Mouse (Mus musculus): Measurements from ENCODE around the gene Tmem147. TPM values are rescaled to one million over a fixed set of nuclear protein-coding genes. Genes with fewer than 3 reads are reported as not detected.
"Not testable (repeated sequence)": the region's sequence is repeated elsewhere in the genome, so short reads cannot be mapped to it uniquely, and the experiment has no call there.

Gene Tmem147
- total and polyA plus RNA-seq, 3 experiments: 40.1 to 67.7 (median 47.5) TPM

DNA sequence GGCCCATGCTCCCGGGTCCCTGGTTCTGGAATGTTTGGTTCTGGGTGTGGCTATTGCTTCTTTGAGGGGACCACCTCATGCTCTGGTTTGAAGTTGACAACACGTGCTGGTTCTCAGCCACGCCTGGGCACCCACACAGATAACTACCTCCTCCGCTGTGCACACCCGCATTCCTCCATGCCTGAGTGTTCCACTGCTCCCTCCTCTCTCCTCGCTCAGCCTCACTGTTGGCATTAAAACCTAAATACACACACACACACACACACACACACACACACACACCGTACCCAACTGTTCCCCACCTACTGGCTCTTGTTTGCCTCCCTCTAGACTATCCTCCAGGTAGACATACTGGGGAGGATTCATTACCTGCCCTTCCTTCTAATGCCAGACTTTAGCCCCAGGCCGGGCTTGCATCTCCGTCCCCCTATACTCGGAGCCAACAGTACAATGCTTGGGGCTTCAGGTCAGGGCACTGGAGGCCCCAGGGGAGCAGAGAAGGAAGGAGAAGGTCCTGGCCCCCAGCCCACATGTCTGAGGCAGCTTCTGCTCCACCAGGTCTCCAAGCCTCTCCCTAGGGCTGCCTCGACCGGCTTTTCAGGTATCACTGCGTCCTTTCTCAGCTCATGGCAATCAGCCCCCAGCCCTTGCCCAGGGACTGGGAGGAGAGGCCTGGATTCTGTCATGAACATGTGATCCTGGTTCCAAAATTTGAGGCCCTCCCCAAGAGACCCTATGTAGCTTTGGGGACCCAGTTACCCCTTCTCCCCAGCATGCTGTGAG, 20.7 kb upstream of the Tmem147 start:
- H3K27me3 ChIP-seq (ENCODE audit: insufficient read depth, low read length): no peaks in the 10 kb centered on the region
- ATAC-seq (ENCODE audit: extremely low read depth, insufficient number of reproducible peaks, low FRiP score, poor library complexity, severe bottlenecking) (no peak), DNase-seq (ENCODE audit: low spot score) (no peak)
- H3K4me3 ChIP-seq (ENCODE audit: low read depth, low read length): no peak overlapping the region
- peaks cover 4% of the 10 kb centered on the region for H3K9me3 ChIP-seq (replicated peaks)
- H3K4me1 ChIP-seq (ENCODE audit: insufficient read depth, low read depth, low read length): no peaks in the 10 kb centered on the region
- no peak for TF ChIP-seq GATA1 (IDR thresholded peaks at IDR 0.05; ENCODE audit: borderline replicate concordance, low read length)
- no peak for TF ChIP-seq CTCF (IDR thresholded peaks at IDR 0.05; ENCODE audit: low read depth, low read length)
- TF ChIP-seq POLR2AphosphoS5 (IDR thresholded peaks at IDR 0.05; ENCODE audit: insufficient replicate concordance, low read depth, low read length): no peak
- TF ChIP-seq GATA2 (IDR thresholded peaks at IDR 0.05; ENCODE audit: borderline replicate concordance, low read depth, low read length): no peak
- TF ChIP-seq TAL1 (conservative IDR thresholded peaks at IDR 0.05; ENCODE audit: low read depth, low read length): no peak
- H3K36me3 ChIP-seq (replicated peaks): peaks cover 13% of the 10 kb centered on the region

- Histone ChIP-seq H3K27me3 (ENCODE audit: insufficient read depth, low read length) (no peaks in the 10 kb centered on the region), H3K4me1 (ENCODE audit: insufficient read depth, low read depth, low read length) (0 out of 2 replicates have a peak, but pooled peaks cover 5% of the 10 kb centered on the region), H3K36me3 (replicated peaks) (peaks cover 10% of the 10 kb centered on the region), H3K4me3 (ENCODE audit: low read depth, low read length) (no peak overlapping the region), H3K9me3 (replicated peaks) (no peaks in the 10 kb centered on the region)
- ATAC-seq (ENCODE audit: extremely low read depth, insufficient number of reproducible peaks, low FRiP score, poor library complexity, severe bottlenecking): no peak
- TF ChIP-seq POLR2AphosphoS5 (IDR thresholded peaks at IDR 0.05; ENCODE audit: insufficient replicate concordance, low read depth, low read length) (no peak), GATA1 (IDR thresholded peaks at IDR 0.05; ENCODE audit: borderline replicate concordance, low read length) (no peak), CTCF (IDR thresholded peaks at IDR 0.05; ENCODE audit: low read depth, low read length) (no peak), GATA2 (IDR thresholded peaks at IDR 0.05; ENCODE audit: borderline replicate concordance, low read depth, low read length) (no peak), TAL1 (conservative IDR thresholded peaks at IDR 0.05; ENCODE audit: low read depth, low read length) (no peak)
- DNase-seq (ENCODE audit: low spot score): no peak
Measured at GRCm38 (mm10) chr7:30747525-30748204, 18.3 kb upstream of the Tmem147 start.

- H3K36me3 ChIP-seq (replicated peaks): peaks cover 27% of the 10 kb centered on the region
- no peak for ATAC-seq (ENCODE audit: extremely low read depth, insufficient number of reproducible peaks, low FRiP score, poor library complexity, severe bottlenecking)
- H3K4me3 ChIP-seq (ENCODE audit: low read depth, low read length): no peak overlapping the region
- no peaks in the 10 kb centered on the region for H3K27me3 ChIP-seq (ENCODE audit: insufficient read depth, low read length)
- TF ChIP-seq GATA2 (IDR thresholded peaks at IDR 0.05; ENCODE audit: borderline replicate concordance, low read depth, low read length): no peak
- TF ChIP-seq GATA1 (IDR thresholded peaks at IDR 0.05; ENCODE audit: borderline replicate concordance, low read length): no peak
- TF ChIP-seq CTCF (IDR thresholded peaks at IDR 0.05; ENCODE audit: low read depth, low read length): no peak
- no peak for TF ChIP-seq POLR2AphosphoS5 (IDR thresholded peaks at IDR 0.05; ENCODE audit: insufficient replicate concordance, low read depth, low read length)
- TF ChIP-seq TAL1 (conservative IDR thresholded peaks at IDR 0.05; ENCODE audit: low read depth, low read length): no peak
- no peak for DNase-seq (ENCODE audit: low spot score)
- H3K9me3 ChIP-seq (replicated peaks): no peaks in the 10 kb centered on the region
- 0 out of 2 replicates have a peak, but pooled peaks cover 5% of the 10 kb centered on the region for H3K4me1 ChIP-seq (ENCODE audit: insufficient read depth, low read depth, low read length)
Measured at GRCm38 (mm10) chr7:30744022-30744598, 14.8 kb upstream of the Tmem147 start.

- H3K9me3 ChIP-seq (replicated peaks); H3K4me3 ChIP-seq (ENCODE audit: low read depth, low read length); H3K27me3 ChIP-seq (ENCODE audit: insufficient read depth, low read length); ATAC-seq (ENCODE audit: extremely low read depth, insufficient number of reproducible peaks, low FRiP score, poor library complexity, severe bottlenecking); DNase-seq (ENCODE audit: low spot score); H3K4me1 ChIP-seq (ENCODE audit: insufficient read depth, low read depth, low read length): not testable (repeated sequence)
- H3K36me3 ChIP-seq (replicated peaks): peaks cover 27% of the 10 kb centered on the region
Measured at GRCm38 (mm10) chr7:30743617-30744016, 14.3 kb upstream of the Tmem147 start, which contains the start of gene Gapdhs. TSS of gene Gapdhs (minus strand) at chr7:30743681.

GRCm38 (mm10) chr7:30742570-30742969, 13.2 kb upstream of the Tmem147 start:
- H3K36me3 ChIP-seq (replicated peaks): peaks cover 34% of the 10 kb centered on the region
- DNase-seq (ENCODE audit: low spot score); H3K4me3 ChIP-seq (ENCODE audit: low read depth, low read length); H3K4me1 ChIP-seq (ENCODE audit: insufficient read depth, low read depth, low read length); H3K9me3 ChIP-seq (replicated peaks); H3K27me3 ChIP-seq (ENCODE audit: insufficient read depth, low read length); ATAC-seq (ENCODE audit: extremely low read depth, insufficient number of reproducible peaks, low FRiP score, poor library complexity, severe bottlenecking): not testable (repeated sequence)

- 0 out of 2 replicates have a peak, but pooled peaks cover 14% of the 10 kb centered on the region for H3K4me1 ChIP-seq (ENCODE audit: insufficient read depth, low read depth, low read length)
- H3K27me3 ChIP-seq (ENCODE audit: insufficient read depth, low read length): no peaks in the 10 kb centered on the region
- H3K36me3 ChIP-seq (replicated peaks): peaks cover 82% of the 10 kb centered on the region
- H3K9me3 ChIP-seq (replicated peaks): no peaks in the 10 kb centered on the region
- ATAC-seq (ENCODE audit: extremely low read depth, insufficient number of reproducible peaks, low FRiP score, poor library complexity, severe bottlenecking): no peak
- no peak overlapping the region for H3K4me3 ChIP-seq (ENCODE audit: low read depth, low read length)
- TF ChIP-seq TAL1 (conservative IDR thresholded peaks at IDR 0.05; ENCODE audit: low read depth, low read length) (no peak), CTCF (IDR thresholded peaks at IDR 0.05; ENCODE audit: low read depth, low read length) (no peak), POLR2AphosphoS5 (IDR thresholded peaks at IDR 0.05; ENCODE audit: insufficient replicate concordance, low read depth, low read length) (no peak), GATA1 (IDR thresholded peaks at IDR 0.05; ENCODE audit: borderline replicate concordance, low read length) (no peak), GATA2 (IDR thresholded peaks at IDR 0.05; ENCODE audit: borderline replicate concordance, low read depth, low read length) (no peak)
- DNase-seq (ENCODE audit: low spot score): no peak
Measured at GRCm38 (mm10) chr7:30736211-30736610, 6.9 kb upstream of the Tmem147 start.

DNA sequence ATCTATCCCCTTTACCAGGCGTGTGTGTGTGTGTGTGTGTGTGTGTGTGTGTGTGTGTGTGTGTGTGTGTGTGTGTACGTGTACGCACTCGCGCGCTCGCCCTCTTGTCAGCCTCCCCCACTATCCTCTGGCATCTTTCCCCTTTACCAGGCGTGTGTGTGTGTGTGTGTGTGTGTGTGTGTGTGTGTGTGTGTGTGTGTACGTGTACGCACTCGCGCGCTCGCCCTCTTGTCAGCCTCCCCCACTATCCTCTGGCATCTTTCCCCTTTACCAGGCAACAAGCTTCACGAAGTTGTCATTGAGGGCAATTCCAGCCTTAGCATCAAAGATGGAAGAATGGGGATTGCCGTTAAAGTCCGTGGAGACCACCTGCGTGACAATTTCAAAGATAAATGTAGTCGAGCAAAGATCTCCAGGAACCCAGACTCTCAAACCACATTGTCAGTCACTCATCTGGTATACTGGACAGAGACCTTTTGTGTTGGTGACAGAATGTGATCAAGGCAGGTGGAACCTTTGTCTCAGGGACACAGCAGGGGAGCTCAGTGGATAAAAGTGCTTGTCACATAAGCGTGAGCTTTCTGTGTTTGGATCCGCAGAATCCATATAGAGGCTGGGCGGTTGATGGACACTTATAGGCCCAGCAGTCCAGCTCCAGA, 853 bp upstream of the Tmem147 start:
- Histone ChIP-seq H3K4me3 (ENCODE audit: low read depth, low read length) (peak overlapping the region; percentile 83), H3K36me3 (replicated peaks) (peaks cover 79% of the 10 kb centered on the region), H3K4me1 (ENCODE audit: insufficient read depth, low read depth, low read length) (peaks cover 46% of the 10 kb centered on the region)
- H3K9me3 ChIP-seq (replicated peaks); ATAC-seq (ENCODE audit: extremely low read depth, insufficient number of reproducible peaks, low FRiP score, poor library complexity, severe bottlenecking); H3K27me3 ChIP-seq (ENCODE audit: insufficient read depth, low read length); DNase-seq (ENCODE audit: low spot score): not testable (repeated sequence)

Measured in G1E (cell line).